Mouse (Mus musculus) Muller cell, postnatal 12 days (primary cell): ENCODE measurements at regions not wholly inside any gene's neighbourhood (a gene's known extent, or its start where the extent isn't known, plus 50 kb on each side); places are given as distances from the start of the nearest gene placed in this dataset.

Source experiments
- DNase-seq: peaks from one replicate; pipeline ENCODE4 v3.0.0-alpha.2; 2015; ENCODE audit errors: inconsistent ontology term

DNA sequence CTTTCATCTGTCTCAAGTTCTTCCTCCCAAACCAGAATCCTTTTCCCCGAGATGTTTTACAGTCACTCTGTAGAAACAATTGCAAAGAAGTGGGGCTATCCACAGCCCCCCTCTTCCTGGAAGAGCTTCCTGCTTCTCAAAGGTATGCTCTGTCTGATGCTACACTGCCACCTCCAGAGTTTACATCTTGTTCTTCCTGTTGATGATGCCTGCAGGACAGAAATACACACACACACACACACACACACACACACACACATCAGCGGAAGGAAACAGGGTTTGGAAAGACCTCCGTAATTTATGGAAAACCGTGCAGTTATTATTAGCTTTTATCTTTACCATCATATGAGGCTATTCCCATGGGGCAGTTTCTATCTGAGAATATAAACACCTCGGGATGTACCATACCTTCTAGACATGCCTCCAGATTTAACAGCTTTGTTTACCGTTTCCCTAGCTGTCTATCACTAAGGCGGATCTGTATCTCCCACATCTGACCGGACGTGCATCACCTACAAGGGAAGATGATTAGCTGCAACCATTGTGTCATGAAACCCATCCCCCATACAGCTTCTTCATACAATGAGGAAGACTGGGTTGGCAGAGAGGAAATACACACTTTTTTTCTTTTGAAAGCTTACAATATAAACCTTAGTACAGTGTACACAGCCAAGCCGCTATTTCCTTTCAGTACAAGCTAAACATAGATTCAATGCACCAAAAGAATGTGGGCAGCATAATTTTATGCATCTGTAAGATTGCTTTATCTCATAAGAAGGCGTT lies 288.6 kb downstream of the Plk2 start:
- no peak for DNase-seq

DNA sequence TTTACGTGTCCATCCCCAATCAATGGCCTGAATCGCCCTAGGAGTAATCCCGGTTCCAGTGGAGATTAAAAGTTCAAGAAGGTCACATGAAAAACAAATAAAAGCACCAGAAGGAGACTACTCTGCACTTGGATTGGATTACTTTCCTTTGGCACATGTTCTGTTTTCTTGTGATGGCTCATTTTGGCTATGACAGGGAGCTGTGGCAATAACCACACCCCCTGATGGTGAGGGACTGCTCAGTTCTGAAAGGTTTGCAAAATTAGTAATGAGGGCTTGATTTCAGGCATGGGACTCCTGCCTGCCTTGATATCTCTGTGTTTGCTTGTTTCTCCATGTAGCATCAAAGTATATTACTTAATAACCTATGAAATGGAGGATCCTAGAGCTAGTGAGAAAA lies 293.9 kb downstream of the Plk2 start:
- DNase-seq: no peak

GRCm38 (mm10) chr13:110690501-110691255 lies 295.8 kb downstream of the Plk2 start:
- DNase-seq: peak; percentile 83

DNA sequence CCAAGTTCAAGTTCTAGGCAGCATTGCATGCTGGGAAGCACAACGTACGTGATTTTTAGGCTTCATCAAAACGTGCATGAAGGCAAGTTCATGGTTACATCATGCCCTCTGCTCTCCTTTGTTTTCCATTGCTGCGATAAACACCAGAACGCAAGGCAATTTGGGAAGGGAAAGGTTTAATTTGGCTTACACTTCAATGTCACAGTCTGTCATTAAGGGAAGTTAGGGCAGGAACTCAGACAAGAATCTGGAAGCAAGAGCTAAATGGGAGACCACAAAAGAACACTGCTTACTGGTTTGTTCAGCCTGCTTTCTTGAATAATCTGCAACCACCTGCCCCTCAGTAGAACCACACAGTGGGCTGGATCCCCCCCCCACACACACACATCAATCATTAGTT lies 297.9 kb downstream of the Plk2 start:
- DNase-seq: no peak

- DNase-seq: no peak
Measured at GRCm38 (mm10) chr13:110694876-110695275, 300.0 kb downstream of the Plk2 start.

- DNase-seq: no peak
Measured at GRCm38 (mm10) chr13:110696549-110696948, 301.7 kb downstream of the Plk2 start.

DNA sequence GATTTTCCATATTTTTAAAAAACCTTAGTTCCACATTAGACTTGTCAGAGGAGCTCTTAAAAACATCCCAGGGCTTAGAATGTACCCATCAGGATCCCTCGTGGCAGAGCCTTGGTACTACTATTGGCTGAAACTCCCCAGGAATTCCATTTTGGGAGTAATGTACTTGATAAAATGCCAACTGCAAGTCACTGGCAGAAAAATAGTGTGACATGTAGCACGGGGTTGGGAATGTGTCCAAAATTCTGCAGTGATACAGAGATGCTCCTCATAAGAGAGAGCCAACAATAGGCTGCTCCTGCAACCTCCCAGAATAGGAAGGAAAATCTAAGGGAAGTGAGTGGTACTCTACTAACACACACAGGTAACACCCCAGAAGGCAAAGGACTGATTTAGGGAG lies 309.4 kb downstream of the Plk2 start:
- peak; percentile 58 for DNase-seq

GRCm38 (mm10) chr13:110710847-110711246 lies 316.0 kb downstream of the Plk2 start:
- no peak for DNase-seq

DNA sequence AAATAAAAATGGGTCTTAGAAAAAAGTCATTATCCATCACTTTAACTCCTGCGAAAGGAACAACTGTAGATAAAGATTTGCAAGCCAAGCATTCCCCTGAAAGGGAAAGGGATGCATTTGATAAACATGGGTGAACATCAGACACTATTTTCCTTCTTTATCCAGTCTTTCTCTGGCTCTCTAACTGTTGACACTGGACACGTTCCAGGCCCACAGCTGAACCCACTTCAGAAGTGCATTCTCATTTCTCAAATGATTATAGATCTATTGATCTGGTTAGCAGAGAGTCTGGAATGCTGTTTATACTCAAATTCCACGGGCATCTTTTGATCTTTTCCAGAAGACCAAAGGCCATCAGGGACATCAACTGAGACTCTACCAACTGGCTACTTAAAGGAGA lies 317.7 kb downstream of the Plk2 start:
- peak; percentile 86 for DNase-seq

DNA sequence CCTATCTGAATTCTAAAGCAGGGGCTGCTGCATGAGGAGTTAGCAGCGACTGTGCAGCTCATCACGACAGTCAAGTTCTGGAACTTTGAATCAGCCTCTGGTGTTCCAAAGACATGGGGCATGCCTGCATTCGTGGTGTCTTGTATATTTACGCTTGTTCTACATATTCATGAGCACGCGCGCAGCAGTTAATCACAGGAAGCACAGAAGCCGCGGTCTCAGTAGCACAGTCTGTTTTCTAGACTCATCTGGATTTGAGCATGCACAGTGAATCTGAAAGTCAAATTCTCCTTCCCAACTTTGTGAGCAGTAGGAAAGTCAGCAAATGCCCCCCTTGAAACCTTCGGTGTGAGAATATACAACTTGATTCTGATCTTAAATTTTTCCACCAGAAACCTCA lies 327.3 kb downstream of the Plk2 start:
- no peak for DNase-seq

GRCm38 (mm10) chr13:110722752-110723151 lies 327.9 kb downstream of the Plk2 start:
- no peak for DNase-seq

DNA sequence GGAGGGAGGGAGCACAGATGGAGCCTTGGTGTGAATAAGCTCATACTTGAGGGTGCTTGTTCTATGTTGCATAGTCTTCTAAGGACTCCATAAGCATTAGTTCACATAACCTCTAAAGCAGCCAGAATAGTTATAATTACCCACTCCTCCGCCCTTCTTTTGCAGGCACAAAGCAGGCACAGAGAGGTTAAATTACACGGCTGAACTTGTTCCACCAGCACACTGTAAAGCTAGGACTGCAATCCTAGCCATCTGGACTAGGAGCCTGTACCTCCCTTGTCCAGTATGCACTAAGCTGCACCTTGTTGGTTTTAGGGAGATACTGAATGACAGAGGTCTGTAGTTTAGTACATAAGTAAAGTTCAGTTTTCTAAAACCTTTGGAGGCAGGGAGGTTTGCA lies 330.0 kb downstream of the Plk2 start:
- no peak for DNase-seq

DNA sequence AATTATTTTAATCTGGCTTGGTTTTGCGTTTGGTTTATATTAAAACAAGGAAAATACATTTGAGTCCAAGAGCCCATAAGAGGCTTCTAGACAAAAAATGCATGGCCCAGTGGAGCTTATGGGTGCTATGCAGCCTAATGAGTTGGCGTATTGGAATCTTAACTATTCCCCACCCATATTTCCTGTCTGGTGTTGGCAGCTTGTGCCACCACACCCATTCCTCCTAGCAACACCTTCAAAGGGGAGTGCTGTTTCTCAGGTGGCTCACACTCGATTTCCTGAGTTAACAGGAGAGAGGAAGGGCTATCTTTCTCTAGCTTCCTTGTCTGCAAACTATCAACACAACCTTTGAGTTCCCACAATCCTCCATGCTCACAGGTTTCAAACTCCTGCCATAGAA lies 331.0 kb downstream of the Plk2 start:
- no peak for DNase-seq

- no peak for DNase-seq
Measured at GRCm38 (mm10) chr13:110735511-110735910, 340.7 kb downstream of the Plk2 start.

DNA sequence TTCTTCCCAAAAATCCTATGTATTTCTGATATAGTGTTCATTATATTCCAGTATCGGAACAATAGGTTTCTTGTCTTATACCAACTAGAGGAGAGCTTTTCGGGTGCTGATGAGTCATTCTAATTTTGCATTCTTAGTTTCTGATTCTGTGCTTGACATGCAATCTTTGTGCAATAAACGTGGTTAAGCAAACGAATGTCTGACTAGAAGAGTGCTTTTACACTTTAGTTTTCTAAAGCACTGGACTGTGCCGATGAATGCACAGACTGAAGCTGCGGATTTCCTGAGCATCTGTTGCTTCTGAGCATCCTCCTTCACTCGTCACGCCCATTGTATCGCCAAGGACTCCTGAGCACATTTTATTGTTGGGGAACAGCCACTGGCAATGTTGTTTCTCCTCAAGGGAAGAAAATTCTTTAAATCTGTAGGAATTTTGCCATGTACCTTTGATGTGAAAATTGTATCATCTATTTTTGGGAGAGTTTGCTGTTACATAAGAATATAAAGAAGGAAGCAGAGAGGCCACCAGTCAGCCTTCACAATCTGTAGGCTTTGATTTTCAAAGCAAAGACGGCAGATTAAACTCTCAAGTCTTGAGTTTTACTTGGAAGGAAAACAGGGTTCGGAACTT lies 346.8 kb downstream of the Plk2 start:
- peak; percentile 32 for DNase-seq

- peak; percentile 92 for DNase-seq
Measured at GRCm38 (mm10) chr13:110747223-110747868, 352.5 kb downstream of the Plk2 start.

DNA sequence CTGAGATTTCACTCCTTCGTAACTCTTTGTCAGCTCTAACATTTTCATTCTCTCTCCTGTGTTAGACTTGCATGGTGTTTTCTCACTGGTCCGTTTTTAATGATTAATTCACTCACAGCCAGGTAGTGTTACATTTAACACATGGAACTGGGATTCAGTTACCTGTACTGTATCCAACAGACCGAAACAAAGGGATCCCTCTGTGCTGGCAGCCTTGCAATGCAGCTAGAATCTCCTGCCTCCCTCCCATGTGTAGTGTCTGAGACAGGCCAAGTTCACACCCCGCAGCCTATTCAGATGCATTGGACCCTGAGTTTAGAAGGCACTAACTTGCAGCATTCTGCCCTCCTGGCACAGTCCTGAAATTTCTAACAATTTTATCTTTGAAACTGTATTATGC lies 357.9 kb downstream of the Plk2 start:
- DNase-seq: no peak

- DNase-seq: no peak
Measured at GRCm38 (mm10) chr13:110754548-110754947, 359.7 kb downstream of the Plk2 start.

- DNase-seq: peak; percentile 37
Measured at GRCm38 (mm10) chr13:110756877-110757276, 362.0 kb downstream of the Plk2 start.

GRCm38 (mm10) chr13:110769210-110769609 lies 374.4 kb downstream of the Plk2 start:
- no peak for DNase-seq

GRCm38 (mm10) chr13:110775251-110775650 lies 380.4 kb downstream of the Plk2 start:
- DNase-seq: no peak

DNA sequence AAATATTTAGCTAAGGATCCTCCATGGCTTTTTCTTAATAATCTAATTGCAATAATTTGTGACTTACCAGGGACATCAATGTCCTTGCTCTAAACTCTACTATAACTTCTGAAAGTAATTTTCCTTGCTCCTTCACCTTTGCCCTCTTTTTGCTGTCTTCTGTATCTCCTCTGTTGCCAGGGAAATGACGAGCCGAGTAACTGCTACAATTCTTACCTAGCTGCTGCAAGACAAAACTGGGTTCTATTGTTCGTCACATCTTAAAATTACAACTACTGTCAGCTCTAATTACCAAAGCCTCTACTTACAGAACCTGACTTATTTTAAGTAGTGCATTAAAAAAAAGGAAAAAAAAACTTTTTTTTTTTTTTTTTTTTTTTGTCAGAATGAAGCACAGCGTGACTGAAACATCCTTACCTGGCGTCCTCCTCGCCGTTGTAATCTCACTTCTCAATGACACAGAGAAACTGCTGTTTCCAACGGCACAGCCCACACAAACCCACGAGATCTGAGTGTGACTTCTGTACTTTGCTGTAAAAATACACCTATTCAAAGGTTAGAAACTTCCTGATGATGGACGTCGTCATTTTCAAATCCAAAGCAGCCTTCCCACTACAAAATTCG lies 389.4 kb downstream of the Plk2 start:
- no peak for DNase-seq
